Mouse (Mus musculus): ENCODE measurements around the gene Pitpnm2.

DNA sequence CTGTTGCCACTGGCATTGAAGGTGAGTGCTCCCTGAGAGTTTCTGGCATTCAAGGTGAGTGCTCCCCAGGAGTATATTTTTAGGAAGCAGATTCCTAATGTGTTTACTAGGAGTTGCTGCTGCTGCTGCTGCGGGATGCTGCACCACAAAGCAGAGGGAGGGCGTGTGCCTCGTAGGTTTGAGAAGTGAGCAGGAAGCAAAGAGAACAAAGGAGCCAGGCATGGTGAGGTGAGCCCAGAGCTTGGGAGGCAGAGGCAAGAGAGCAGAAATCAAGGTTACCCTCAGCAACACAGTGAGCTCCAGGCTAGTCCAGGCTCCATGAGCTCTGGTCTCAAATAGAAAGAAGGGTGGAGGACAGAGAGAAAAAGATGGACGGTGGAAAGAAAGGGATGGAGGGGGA is 13.7 kb upstream of the Pitpnm2 start:
- TF ChIP-seq CTCF (IDR thresholded peaks at IDR 0.05; ENCODE audit: control insufficient read depth, insufficient read depth, insufficient replicate concordance, low read depth, low read length) (no peak), POLR2A (IDR thresholded peaks at IDR 0.05; ENCODE audit: control insufficient read depth, low read depth, low read length) (no peak)
